Mouse (Mus musculus) cerebellum, adult 2 months (tissue): Measurements from ENCODE around the gene Tmem132c. TPM values are rescaled to one million over a fixed set of nuclear protein-coding genes. Genes with fewer than 3 reads are reported as not detected.
"Not testable (repeated sequence)": the region's sequence is repeated elsewhere in the genome, so short reads cannot be mapped to it uniquely, and the experiment has no call there.

Experiments
- DNase-seq, 2 experiments: peaks; one replicate each; pipeline ENCODE4 v3.0.0; 2021
- H3K27ac ChIP-seq: fragments of 200-500 bp; 2 replicates; pipeline ENCODE4 v1.5.1; 2012; ENCODE audit warnings: low read length, control low read depth, inconsistent platforms; ENCODE audit not compliant: insufficient read depth
- H3K27me3 ChIP-seq: fragments of 200-500 bp; 2 replicates; pipeline ENCODE4 v1.6.1; 2012; ENCODE audit warnings: inconsistent platforms, mild to moderate bottlenecking, low read length, moderate library complexity; ENCODE audit not compliant: control insufficient read depth, insufficient read depth
- H3K4me1 ChIP-seq: fragments of 200-500 bp; 2 replicates; pipeline ENCODE4 v1.6.1; 2011; ENCODE audit warnings: low read length; ENCODE audit not compliant: control insufficient read depth, insufficient read depth
- H3K4me3 ChIP-seq: fragments of 200-500 bp; replicated peaks from 2 replicates; pipeline ENCODE3; 2011; ENCODE audit warnings: mild to moderate bottlenecking, low read depth, low read length, control low read depth; ENCODE audit not compliant: insufficient read depth
- CTCF ChIP-seq: fragments of 200-500 bp; IDR thresholded peaks from 2 replicates; pipeline ENCODE4 v1.5.1; 2011; ENCODE audit warnings: low read depth, mild to moderate bottlenecking, control low read depth, low read length, moderate library complexity, borderline replicate concordance; ENCODE audit not compliant: insufficient read depth
- POLR2A ChIP-seq: fragments of 200-500 bp; IDR thresholded peaks from 2 replicates; pipeline ENCODE4 v1.6.1; 2011; ENCODE audit warnings: low read length, control low read depth, borderline replicate concordance; ENCODE audit not compliant: insufficient read depth
- WGBS: fragments of 180-500 bp; shearing (Covaris S2); methylation state at CpG from one replicate; pipeline ENCODE4 v1.1.7; 2018; 5-methylcytosine and 5-hydroxymethylcytosine counted together
- polyA plus RNA-seq: library from polyadenylated mRNA; depleted of rRNA; stranded (reverse); fragments of >200 nt; gene quantifications from 2 replicates; pipeline ENCODE4 v1.2.3, GENCODE M21; 2012

The Tmem132c gene
- polyA plus RNA-seq, 1 experiment: 14.0 TPM

- TF ChIP-seq CTCF: no peak
- no peak for TF ChIP-seq POLR2A
- DNase-seq: peak in 1 of 2 experiments; percentile 59
- H3K27ac ChIP-seq: no peak overlapping the region
- no peak overlapping the region for H3K4me3 ChIP-seq
- no peaks in the 10 kb centered on the region for H3K27me3 ChIP-seq
- 45% methylated on average over 12 of the region's 12 CpGs for WGBS
- peaks cover 25% of the 10 kb centered on the region for H3K4me1 ChIP-seq
Measured at GRCm38 (mm10) chr5:127347053-127347748, 105.6 kb downstream of the Tmem132c start.

- peak; percentile 76 to 91 for DNase-seq
- 20% methylated on average over 9 of the region's 9 CpGs for WGBS
- Histone ChIP-seq H3K27me3 (no peaks in the 10 kb centered on the region), H3K4me3 (no peak overlapping the region), H3K4me1 (peaks cover 29% of the 10 kb centered on the region), H3K27ac (peak overlapping the region; percentile 76)
- no peak for TF ChIP-seq CTCF
- TF ChIP-seq POLR2A: no peak
Measured at GRCm38 (mm10) chr5:127349221-127350065, 107.8 kb downstream of the Tmem132c start.

- peak in 1 of 2 experiments; percentile 56 for DNase-seq
- no peak overlapping the region for H3K27ac ChIP-seq
- TF ChIP-seq CTCF (peak; percentile 50; the same call in 1 of the 2 replicates), POLR2A (no peak)
- WGBS: 69% methylated on average over 2 of the region's 2 CpGs
- no peaks in the 10 kb centered on the region for H3K27me3 ChIP-seq
- no peak overlapping the region for H3K4me3 ChIP-seq
- H3K4me1 ChIP-seq: peaks cover 34% of the 10 kb centered on the region
Measured at GRCm38 (mm10) chr5:127353002-127353401, 111.4 kb downstream of the Tmem132c start.

GRCm38 (mm10) chr5:127355836-127356235 is 114.2 kb downstream of the Tmem132c start:
- no peak for TF ChIP-seq CTCF
- no peak for TF ChIP-seq POLR2A
- Histone ChIP-seq H3K27me3 (no peaks in the 10 kb centered on the region), H3K4me1 (peaks cover 18% of the 10 kb centered on the region; the same call in 1 of the 2 replicates), H3K4me3 (no peak overlapping the region), H3K27ac (no peak overlapping the region)
- WGBS: 10% methylated on average over 8 of the region's 8 CpGs
- DNase-seq: peak; percentile 67 to 76

GRCm38 (mm10) chr5:127357878-127358277 is 116.3 kb downstream of the Tmem132c start:
- peaks cover 14% of the 10 kb centered on the region; the same call in 1 of the 2 replicates for H3K4me1 ChIP-seq
- WGBS: 92% methylated on average over 4 of the region's 4 CpGs
- not testable (repeated sequence) for H3K27me3 ChIP-seq, DNase-seq, H3K4me3 ChIP-seq, H3K27ac ChIP-seq
- 0 out of 2 replicates have a peak, but pooled peaks have one; percentile 35 for TF ChIP-seq CTCF

- no peak for DNase-seq
- H3K4me1 ChIP-seq: peaks cover 6% of the 10 kb centered on the region; the same call in 1 of the 2 replicates
- 66% methylated on average over 8 of the region's 8 CpGs for WGBS
- TF ChIP-seq CTCF: no peak
- TF ChIP-seq POLR2A: no peak
- no peak overlapping the region for H3K4me3 ChIP-seq
- H3K27ac ChIP-seq: no peak overlapping the region
- H3K27me3 ChIP-seq: no peaks in the 10 kb centered on the region
Measured at GRCm38 (mm10) chr5:127361145-127361544, 119.5 kb downstream of the Tmem132c start.

- no peak for DNase-seq
- Histone ChIP-seq H3K27me3 (no peaks in the 10 kb centered on the region), H3K4me3 (no peak overlapping the region), H3K27ac (no peak overlapping the region), H3K4me1 (peaks cover 3% of the 10 kb centered on the region; the same call in 1 of the 2 replicates)
- WGBS: 16% methylated on average over 1 of the region's 1 CpGs
- TF ChIP-seq POLR2A (no peak), CTCF (peak; percentile 41; the same call in 1 of the 2 replicates)
Measured at GRCm38 (mm10) chr5:127365061-127365460, 123.5 kb downstream of the Tmem132c start.
